Mouse (Mus musculus) spleen, adult 2 months (tissue): ENCODE measurements at regions not wholly inside any gene's neighbourhood (a gene's known extent, or its start where the extent isn't known, plus 50 kb on each side); places are given as distances from the start of the nearest gene placed in this dataset.

Experiments
- CTCF ChIP-seq: fragments of 200-500 bp; IDR thresholded peaks from 2 replicates; pipeline ENCODE4 v1.5.1; 2011; ENCODE audit warnings: mild to moderate bottlenecking, inconsistent platforms; ENCODE audit not compliant: insufficient read depth, insufficient read length, insufficient replicate concordance; ENCODE audit errors: extremely low read depth
- POLR2A ChIP-seq: fragments of 200-500 bp; IDR thresholded peaks from 2 replicates; pipeline ENCODE4 v1.6.1; 2011; ENCODE audit warnings: low read depth, low read length, inconsistent platforms

GRCm38 (mm10) chr8:115783364-115783763 is 75.8 kb upstream of the Maf start:
- TF ChIP-seq CTCF (no peak), POLR2A (no peak)
